Mouse (Mus musculus) stomach, postnatal 0 days (tissue): ENCODE results near the gene Apol7a.

Source experiments
- CTCF ChIP-seq: IDR thresholded peaks from 2 replicates; pipeline ENCODE4 v1.5.1; 2016; ENCODE audit warnings: antibody characterized with exemption, low read depth, mild to moderate bottlenecking, moderate library complexity
- EP300 ChIP-seq: optimal IDR thresholded peaks from 2 replicates; pipeline ENCODE3; 2016; ENCODE audit warnings: antibody characterized with exemption

- TF ChIP-seq CTCF, result no peak
- TF ChIP-seq EP300, result no peak
Observed at GRCm38 (mm10) chr15:77359486-77359885, 39.4 kb downstream of the Apol7a start.
